Comparison of ENCODE assay signal across 11 mouse cellular contexts in the genomic region with DNA sequence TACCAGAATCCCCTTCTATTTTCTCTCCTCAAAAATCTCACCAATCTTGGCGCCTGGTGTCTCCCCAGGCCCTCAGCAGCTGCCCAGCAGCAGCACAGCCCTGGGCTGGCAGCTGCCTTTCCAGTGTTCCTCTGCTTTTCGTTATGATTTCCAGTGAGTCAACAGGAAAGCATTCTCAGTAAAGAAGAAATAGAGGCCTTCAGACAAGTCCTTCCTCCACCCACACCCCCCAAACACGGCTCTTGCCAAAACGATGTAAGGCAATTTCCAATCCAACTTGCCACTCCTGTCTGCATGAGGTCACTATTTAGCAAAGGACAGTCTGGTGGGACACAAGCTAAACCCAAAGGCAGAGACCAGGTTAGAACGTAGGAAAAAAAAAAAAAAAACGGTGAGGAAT. TPM values are rescaled to one million over a fixed set of nuclear protein-coding genes. Genes with fewer than 3 reads are reported as not detected.
A peak's percentile ranks its signal among the peaks of the same experiment; 100 is the strongest.
DNase-seq lines count a peak whose midpoint lies in the region; ATAC-seq lines count a peak whose summit lies in the region.
"Had no signal": no experiment of that assay in that cellular context is flagged by ENCODE, and none has a peak within 500 bp of the region (broad histone marks: within the 10 kb centered on the region; RNA-seq: fewer than 3 reads in every experiment).

No protein-coding gene starts in this region.

- no peak overlapping the region for H3K4me3 ChIP-seq in embryonic facial prominence, embryonic 13.5 days
- H3K4me3 ChIP-seq in embryonic facial prominence, embryonic 10.5 days, result no peak overlapping the region
- no peak overlapping the region for H3K4me3 ChIP-seq in heart, embryonic 15.5 days
- H3K4me3 ChIP-seq in hindbrain, embryonic 14.5 days (replicated peaks; ENCODE audit: low read length), result no peak overlapping the region
- H3K4me3 ChIP-seq: forebrain, embryonic 12.5 days; neural tube, embryonic 12.5 days had no signal

- ATAC-seq in embryonic facial prominence, embryonic 13.5 days (ENCODE audit: insufficient number of reproducible peaks, insufficient read depth, low FRiP score, low TSS enrichment, low read depth), result no peak
- 0 out of 2 replicates have a peak, but pooled peaks have one; percentile 45 for ATAC-seq in heart, embryonic 15.5 days (replicated peaks; ENCODE audit: insufficient number of reproducible peaks, insufficient read depth, low FRiP score, low read depth)
- ATAC-seq in hindbrain, embryonic 14.5 days (ENCODE audit: low FRiP score), result no peak

- H3K27ac ChIP-seq in embryonic facial prominence, embryonic 13.5 days, result peak overlapping the region; percentile 55; the same call in 1 of the 2 replicates
- H3K27ac ChIP-seq in embryonic facial prominence, embryonic 10.5 days (replicated peaks), result no peak overlapping the region
- peak overlapping the region; percentile 56 for H3K27ac ChIP-seq in heart, embryonic 15.5 days
- no peak overlapping the region for H3K27ac ChIP-seq in hindbrain, embryonic 14.5 days
- H3K27ac ChIP-seq: forebrain, embryonic 12.5 days; neural tube, embryonic 12.5 days had no signal

- H3K9me3 ChIP-seq in embryonic facial prominence, embryonic 13.5 days, result no peaks in the 10 kb centered on the region
- no peaks in the 10 kb centered on the region for H3K9me3 ChIP-seq in embryonic facial prominence, embryonic 10.5 days
- no peaks in the 10 kb centered on the region for H3K9me3 ChIP-seq in heart, embryonic 15.5 days (replicated peaks)
- H3K9me3 ChIP-seq in hindbrain, embryonic 14.5 days (ENCODE audit: control insufficient read depth, low read length), result no peaks in the 10 kb centered on the region
- H3K9me3 ChIP-seq: forebrain, embryonic 12.5 days; neural tube, embryonic 12.5 days had no signal

- 55% methylated on average over 6 of the region's 6 CpGs for WGBS in embryonic facial prominence, embryonic 13.5 days
- 77% methylated on average over 6 of the region's 6 CpGs for WGBS in embryonic facial prominence, embryonic 10.5 days
- WGBS in heart, embryonic 15.5 days, result 40% methylated on average over 6 of the region's 6 CpGs
- 81% methylated on average over 6 of the region's 6 CpGs for WGBS in hindbrain, embryonic 14.5 days

- no peaks in the 10 kb centered on the region for H3K36me3 ChIP-seq in embryonic facial prominence, embryonic 13.5 days
- H3K36me3 ChIP-seq in embryonic facial prominence, embryonic 10.5 days (replicated peaks), result no peaks in the 10 kb centered on the region
- no peaks in the 10 kb centered on the region for H3K36me3 ChIP-seq in heart, embryonic 15.5 days
- H3K36me3 ChIP-seq in hindbrain, embryonic 14.5 days (replicated peaks; ENCODE audit: control insufficient read depth, insufficient read depth), result no peaks in the 10 kb centered on the region
- H3K36me3 ChIP-seq: forebrain, embryonic 12.5 days; neural tube, embryonic 12.5 days had no signal

- no peak overlapping the region for H3K4me2 ChIP-seq in embryonic facial prominence, embryonic 13.5 days
- H3K4me2 ChIP-seq in heart, embryonic 15.5 days, result no peak overlapping the region
- H3K4me2 ChIP-seq in hindbrain, embryonic 14.5 days (replicated peaks), result no peak overlapping the region
- H3K4me2 ChIP-seq: forebrain, embryonic 12.5 days; neural tube, embryonic 12.5 days had no signal

- 0 out of 2 replicates have a peak overlapping the region, but pooled peaks have one; percentile 0 for H3K9ac ChIP-seq in embryonic facial prominence, embryonic 13.5 days
- no peak overlapping the region for H3K9ac ChIP-seq in heart, embryonic 15.5 days
- no peak overlapping the region for H3K9ac ChIP-seq in hindbrain, embryonic 14.5 days
- H3K9ac ChIP-seq: forebrain, embryonic 12.5 days; neural tube, embryonic 12.5 days had no signal

- H3K27me3 ChIP-seq in embryonic facial prominence, embryonic 13.5 days, result no peaks in the 10 kb centered on the region
- H3K27me3 ChIP-seq in embryonic facial prominence, embryonic 10.5 days (replicated peaks; ENCODE audit: low read depth, poor library complexity, severe bottlenecking), result no peaks in the 10 kb centered on the region
- no peaks in the 10 kb centered on the region for H3K27me3 ChIP-seq in heart, embryonic 15.5 days
- no peaks in the 10 kb centered on the region for H3K27me3 ChIP-seq in hindbrain, embryonic 14.5 days (ENCODE audit: control insufficient read depth, insufficient read depth, low read length)
- H3K27me3 ChIP-seq: forebrain, embryonic 12.5 days; neural tube, embryonic 12.5 days had no signal

- no peak for DNase-seq in embryonic facial prominence, embryonic 10.5 days (ENCODE audit: low spot score)
- DNase-seq in adrenal gland, postnatal 36 days, result peak; percentile 68 to 76
- DNase-seq in lung, postnatal 4 days, result peak; percentile 72 to 74
- DNase-seq in T-cell, adult 2 months (ENCODE audit: low spot score), result no peak
- DNase-seq in hindbrain, embryonic 14.5 days (ENCODE audit: low spot score), result no peak
- no peak for DNase-seq in cerebellum, adult 11 months
- DNase-seq: thymus, adult 2 months had no signal

- peaks cover 41% of the 10 kb centered on the region for H3K4me1 ChIP-seq in embryonic facial prominence, embryonic 13.5 days
- peaks cover 34% of the 10 kb centered on the region for H3K4me1 ChIP-seq in embryonic facial prominence, embryonic 10.5 days
- H3K4me1 ChIP-seq in heart, embryonic 15.5 days (replicated peaks), result peaks cover 72% of the 10 kb centered on the region
- no peaks in the 10 kb centered on the region for H3K4me1 ChIP-seq in hindbrain, embryonic 14.5 days (replicated peaks; ENCODE audit: control insufficient read depth, insufficient read depth, low read length)
- H3K4me1 ChIP-seq: neural tube, embryonic 12.5 days had no signal

RNA-seq across cellular contexts. Expression of a gene that starts 39.0 kb away (rescaled TPM):
- 56.0 and 61.2 TPM in 2 replicates for polyA plus RNA-seq in embryonic facial prominence, embryonic 13.5 days (2015; fragmentation: Nextera tagmentation; extraction: Ambion mirVana)
- 29.2 and 29.3 TPM in 2 replicates for polyA plus RNA-seq in embryonic facial prominence, embryonic 10.5 days (2016; fragmentation: Nextera tagmentation; extraction: Ambion mirVana)
- 100 to 1,000 TPM in 1 of 2 experiments, 10 to 100 TPM in 1; 95.5 to 114 TPM for total RNA-seq in adrenal gland, postnatal 36 days (2021)
- 35.6 and 49.4 TPM in 2 replicates for polyA plus RNA-seq in heart, embryonic 15.5 days (2015; fragmentation: Nextera tagmentation; extraction: Ambion mirVana)
- polyA plus RNA-seq in hindbrain, embryonic 14.5 days (2014; fragmentation: Nextera tagmentation; extraction: Ambion mirVana), result 19.6 and 24.7 TPM in 2 replicates

Comparison
In these comparisons a context has a peak if more than half of its experiments do, and no peak if none do; other contexts are left out.
1. H3K27ac ChIP-seq: peak in embryonic facial prominence, embryonic 13.5 days (single experiment) and heart, embryonic 15.5 days (single experiment); none in embryonic facial prominence, embryonic 10.5 days (single experiment) and hindbrain, embryonic 14.5 days (single experiment).
2. DNase-seq: peak in adrenal gland, postnatal 36 days (2 of 2) and lung, postnatal 4 days (2 of 2); none in embryonic facial prominence, embryonic 10.5 days (single experiment), T-cell, adult 2 months (single experiment), hindbrain, embryonic 14.5 days (single experiment) and cerebellum, adult 11 months (single experiment).